Mouse (Mus musculus): ENCODE data around the gene Nle1. TPM values are rescaled to one million over a fixed set of nuclear protein-coding genes. Genes with fewer than 3 reads are reported as not detected.
A peak's percentile ranks its signal among the peaks of the same experiment; 100 is the strongest.
"Not testable (repeated sequence)": the region's sequence is repeated elsewhere in the genome, so short reads cannot be mapped to it uniquely, and the experiment has no call there.

Nle1 gene
- polyA plus RNA-seq, 1 experiment from 2014 or later = 16.7 TPM

DNA sequence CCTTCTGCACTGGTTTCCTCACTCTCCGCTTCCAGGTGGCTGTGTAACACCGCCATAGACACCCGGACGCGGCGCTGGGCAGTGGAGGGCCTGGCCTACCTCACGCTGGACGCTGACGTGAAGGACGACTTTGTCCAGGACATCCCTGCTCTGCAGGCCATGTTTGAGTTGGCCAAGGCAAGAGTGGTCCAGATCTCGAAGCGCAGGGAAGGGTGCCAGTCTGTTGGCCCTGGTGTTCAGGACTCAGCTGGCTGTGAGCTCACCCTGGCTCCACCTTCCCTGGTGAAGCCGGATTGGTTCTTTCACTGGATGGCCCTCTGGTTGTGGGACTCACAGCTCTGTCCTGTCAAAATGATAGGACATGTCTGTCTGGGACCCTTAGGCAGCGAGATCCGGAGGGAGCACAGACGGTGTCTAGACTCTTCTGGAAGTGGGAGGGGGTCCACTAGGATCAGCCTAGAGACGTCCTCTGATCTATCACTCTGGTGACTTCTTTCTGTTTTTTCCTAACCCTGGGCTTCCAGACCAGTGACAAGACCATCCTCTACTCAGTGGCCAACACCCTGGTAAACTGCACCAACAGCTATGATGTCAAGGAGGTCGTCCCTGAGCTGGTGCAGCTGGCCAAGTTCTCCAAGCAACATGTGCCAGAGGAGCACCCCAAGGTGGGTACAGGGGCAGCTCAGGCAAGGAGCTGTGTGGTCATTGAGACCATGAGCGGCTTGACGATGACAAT is 20.9 kb upstream of the Nle1 start:
- ATAC-seq (replicated peaks; ENCODE audit: insufficient number of reproducible peaks, low FRiP score, low TSS enrichment) = peak; percentile 37; the same call in 1 of the 2 replicates

GRCm38 (mm10) chr11:82923910-82924309 is 15.7 kb upstream of the Nle1 start:
- not testable (repeated sequence) for ATAC-seq (replicated peaks; ENCODE audit: insufficient number of reproducible peaks, low FRiP score, low TSS enrichment); H3K9me3 ChIP-seq (replicated peaks; ENCODE audit: control insufficient read depth, low read length); H3K4me3 ChIP-seq (ENCODE audit: low read depth, low read length); H3K36me3 ChIP-seq (ENCODE audit: control insufficient read depth, insufficient read depth, low read length); H3K27me3 ChIP-seq (ENCODE audit: control insufficient read depth, insufficient read depth, low read length); H3K9ac ChIP-seq (ENCODE audit: low read depth, low read length); H3K4me2 ChIP-seq; H3K27ac ChIP-seq (ENCODE audit: low read depth, low read length)
- 87% methylated on average over 6 of the region's 6 CpGs for WGBS (ENCODE audit: insufficient replicate concordance)
- H3K4me1 ChIP-seq (ENCODE audit: control insufficient read depth, insufficient read depth, low read length) = peaks cover 10% of the 10 kb centered on the region

More for the DNA sequence above, 20.9 kb upstream of the Nle1 start:
- 42% methylated on average over 20 of the region's 20 CpGs for WGBS (ENCODE audit: insufficient replicate concordance)
- Histone ChIP-seq H3K9ac (ENCODE audit: low read depth, low read length) (no peak overlapping the region), H3K36me3 (ENCODE audit: control insufficient read depth, insufficient read depth, low read length) (peaks cover 12% of the 10 kb centered on the region), H3K4me1 (ENCODE audit: control insufficient read depth, insufficient read depth, low read length) (peaks cover 14% of the 10 kb centered on the region), H3K27me3 (ENCODE audit: control insufficient read depth, insufficient read depth, low read length) (peaks cover 18% of the 10 kb centered on the region), H3K4me3 (ENCODE audit: low read depth, low read length) (no peak overlapping the region), H3K27ac (ENCODE audit: low read depth, low read length) (no peak overlapping the region), H3K9me3 (replicated peaks; ENCODE audit: control insufficient read depth, low read length) (no peaks in the 10 kb centered on the region), H3K4me2 (no peak overlapping the region)

DNA sequence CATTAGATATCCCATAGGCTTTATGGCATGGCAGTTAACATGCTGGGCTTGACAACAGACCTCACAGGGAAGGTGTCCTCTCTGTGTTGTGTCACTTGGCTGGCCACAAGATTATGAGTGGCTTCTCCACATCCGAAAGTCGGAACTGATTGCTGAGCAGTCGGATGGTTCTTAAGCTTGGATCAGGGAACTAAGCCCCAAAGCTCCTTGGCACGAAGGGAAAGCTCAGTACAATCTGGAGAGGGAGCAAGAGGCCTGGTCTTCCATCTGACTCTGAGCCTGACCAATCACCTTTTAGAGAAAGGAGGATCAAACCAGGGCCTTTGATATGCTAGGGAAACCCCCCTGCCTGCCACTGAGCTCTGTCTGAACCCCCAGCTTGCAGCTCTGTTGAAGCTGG is 13.5 kb upstream of the Nle1 start:
- 68% methylated on average over 4 of the region's 4 CpGs for WGBS (ENCODE audit: insufficient replicate concordance)
- H3K9ac ChIP-seq (ENCODE audit: low read depth, low read length) = no peak overlapping the region
- H3K27me3 ChIP-seq (ENCODE audit: control insufficient read depth, insufficient read depth, low read length) = no peaks in the 10 kb centered on the region
- H3K4me1 ChIP-seq (ENCODE audit: control insufficient read depth, insufficient read depth, low read length) = peaks cover 8% of the 10 kb centered on the region
- no peaks in the 10 kb centered on the region for H3K9me3 ChIP-seq (replicated peaks; ENCODE audit: control insufficient read depth, low read length)
- peaks cover 7% of the 10 kb centered on the region; the same call in 1 of the 2 replicates for H3K36me3 ChIP-seq (ENCODE audit: control insufficient read depth, insufficient read depth, low read length)
- ATAC-seq (replicated peaks; ENCODE audit: insufficient number of reproducible peaks, low FRiP score, low TSS enrichment) = no peak
- no peak overlapping the region for H3K27ac ChIP-seq (ENCODE audit: low read depth, low read length)
- no peak overlapping the region for H3K4me3 ChIP-seq (ENCODE audit: low read depth, low read length)
- no peak overlapping the region for H3K4me2 ChIP-seq

DNA sequence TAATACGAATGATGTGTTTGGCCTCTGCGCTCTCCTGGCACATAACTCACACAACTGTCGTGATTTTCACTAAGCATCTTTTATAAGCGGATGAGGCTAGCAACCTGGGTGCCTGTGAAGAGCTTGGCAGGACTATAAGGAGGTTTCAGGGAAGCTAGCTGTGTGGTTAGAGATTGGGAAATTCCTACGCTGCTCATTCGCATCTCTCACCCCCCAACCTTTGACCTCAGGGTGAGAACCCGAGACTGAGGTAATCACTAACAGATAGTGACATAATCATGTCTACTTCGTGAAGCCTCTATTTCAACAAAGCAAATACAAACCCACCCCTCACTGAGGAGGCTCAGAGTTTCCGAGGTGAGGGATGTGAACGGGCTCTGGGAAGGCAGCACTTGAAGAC is 12.6 kb upstream of the Nle1 start:
- H3K27ac ChIP-seq (ENCODE audit: low read depth, low read length) = no peak overlapping the region
- peaks cover 7% of the 10 kb centered on the region; the same call in 1 of the 2 replicates for H3K36me3 ChIP-seq (ENCODE audit: control insufficient read depth, insufficient read depth, low read length)
- no peak for ATAC-seq (replicated peaks; ENCODE audit: insufficient number of reproducible peaks, low FRiP score, low TSS enrichment)
- no peak overlapping the region for H3K9ac ChIP-seq (ENCODE audit: low read depth, low read length)
- no peaks in the 10 kb centered on the region for H3K27me3 ChIP-seq (ENCODE audit: control insufficient read depth, insufficient read depth, low read length)
- no peaks in the 10 kb centered on the region for H3K9me3 ChIP-seq (replicated peaks; ENCODE audit: control insufficient read depth, low read length)
- peaks cover 8% of the 10 kb centered on the region for H3K4me1 ChIP-seq (ENCODE audit: control insufficient read depth, insufficient read depth, low read length)
- no peak overlapping the region for H3K4me3 ChIP-seq (ENCODE audit: low read depth, low read length)
- no peak overlapping the region for H3K4me2 ChIP-seq
- 53% methylated on average over 10 of the region's 10 CpGs for WGBS (ENCODE audit: insufficient replicate concordance)

- no peak overlapping the region; the same call in 1 of the 2 replicates for H3K4me3 ChIP-seq (ENCODE audit: low read depth, low read length)
- H3K9me3 ChIP-seq (replicated peaks; ENCODE audit: control insufficient read depth, low read length) = no peaks in the 10 kb centered on the region
- H3K27ac ChIP-seq (ENCODE audit: low read depth, low read length) = no peak overlapping the region
- no peak overlapping the region for H3K9ac ChIP-seq (ENCODE audit: low read depth, low read length)
- no peak for ATAC-seq (replicated peaks; ENCODE audit: insufficient number of reproducible peaks, low FRiP score, low TSS enrichment)
- no peaks in the 10 kb centered on the region for H3K27me3 ChIP-seq (ENCODE audit: control insufficient read depth, insufficient read depth, low read length)
- 0 out of 2 replicates have a peak, but pooled peaks cover 3% of the 10 kb centered on the region for H3K36me3 ChIP-seq (ENCODE audit: control insufficient read depth, insufficient read depth, low read length)
- H3K4me2 ChIP-seq = peak overlapping the region; percentile 69
- 8% methylated on average over 16 of the region's 16 CpGs for WGBS (ENCODE audit: insufficient replicate concordance)
- peaks cover 24% of the 10 kb centered on the region for H3K4me1 ChIP-seq (ENCODE audit: control insufficient read depth, insufficient read depth, low read length)
Measured at GRCm38 (mm10) chr11:82914711-82915352, 6.6 kb upstream of the Nle1 start.

DNA sequence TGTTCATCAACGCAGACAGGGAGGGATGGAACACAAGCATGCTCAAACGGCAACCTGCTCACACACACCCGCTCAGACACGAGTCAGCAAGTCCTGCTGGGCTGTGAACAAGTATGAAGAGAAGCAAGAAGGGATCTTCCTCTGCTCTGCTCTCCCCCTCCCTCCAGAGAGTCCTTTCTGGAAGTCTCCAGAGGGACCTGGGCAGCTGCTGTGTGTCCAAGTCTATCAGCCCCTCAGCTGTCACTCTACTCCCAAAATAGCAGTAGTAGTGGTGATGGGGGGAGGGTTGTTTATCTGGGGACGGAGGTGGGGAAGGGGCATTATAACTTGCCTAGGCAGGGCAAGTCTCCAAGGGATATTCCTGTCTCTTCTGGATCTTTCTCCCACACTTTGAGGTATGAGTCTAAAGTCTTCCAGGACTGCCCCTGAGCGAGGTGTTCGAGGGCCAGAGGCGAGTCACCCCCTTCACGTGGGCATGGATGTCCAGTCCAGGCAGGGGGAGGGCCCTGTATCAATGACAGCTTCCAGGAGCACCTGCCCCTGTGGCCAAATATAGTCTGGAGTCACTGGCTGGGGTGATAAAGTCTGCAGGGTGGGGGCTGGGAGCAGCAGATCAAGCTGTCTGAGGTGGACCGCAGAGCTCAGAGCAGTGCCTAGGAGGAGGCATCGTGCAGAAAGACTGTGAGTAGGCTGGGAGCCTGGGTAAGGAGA is 2.6 kb upstream of the Nle1 start:
- no peaks in the 10 kb centered on the region for H3K27me3 ChIP-seq (ENCODE audit: control insufficient read depth, insufficient read depth, low read length)
- 31% methylated on average over 11 of the region's 11 CpGs for WGBS (ENCODE audit: insufficient replicate concordance)
- H3K9me3 ChIP-seq (replicated peaks; ENCODE audit: control insufficient read depth, low read length) = no peaks in the 10 kb centered on the region
- H3K4me1 ChIP-seq (ENCODE audit: control insufficient read depth, insufficient read depth, low read length) = peaks cover 35% of the 10 kb centered on the region
- peak overlapping the region; percentile 81 for H3K9ac ChIP-seq (ENCODE audit: low read depth, low read length)
- peak overlapping the region; percentile 96 for H3K27ac ChIP-seq (ENCODE audit: low read depth, low read length)
- peak overlapping the region; percentile 69 for H3K4me2 ChIP-seq
- peaks cover 3% of the 10 kb centered on the region; the same call in 1 of the 2 replicates for H3K36me3 ChIP-seq (ENCODE audit: control insufficient read depth, insufficient read depth, low read length)
- H3K4me3 ChIP-seq (ENCODE audit: low read depth, low read length) = peak overlapping the region; percentile 55
- peak; percentile 72 for ATAC-seq (replicated peaks; ENCODE audit: insufficient number of reproducible peaks, low FRiP score, low TSS enrichment)

DNA sequence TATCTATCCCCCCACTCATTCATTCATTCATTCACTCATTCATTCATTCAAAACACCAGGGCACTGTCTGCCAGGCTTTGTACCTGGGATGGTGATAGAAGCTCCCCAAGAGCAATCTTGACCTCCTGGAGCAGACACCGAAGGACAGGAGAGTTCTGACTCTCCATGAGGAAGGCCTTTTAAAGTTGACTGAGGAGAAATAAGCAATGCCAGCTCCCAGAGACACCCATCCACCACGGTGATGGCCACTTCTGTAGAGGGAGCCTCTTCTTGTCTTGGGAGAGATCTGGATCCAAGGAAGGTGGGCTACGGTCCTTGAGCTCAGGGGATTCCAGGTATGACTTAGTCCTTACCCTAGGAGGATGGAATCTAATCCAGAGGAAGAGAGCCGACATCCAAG is 2.0 kb upstream of the Nle1 start, which contains the start of gene Unc45b:
TSS of gene Unc45b (plus strand) at position 301 of the 400 bp plus-strand sequence.
- H3K4me3 ChIP-seq (ENCODE audit: low read depth, low read length) = peak within 1 kb of the TSS; percentile 55
- H3K4me1 ChIP-seq (ENCODE audit: control insufficient read depth, insufficient read depth, low read length) = peaks cover 35% of the 10 kb centered on the region
- peak within 1 kb of the TSS; percentile 96 for H3K27ac ChIP-seq (ENCODE audit: low read depth, low read length)
- H3K9ac ChIP-seq (ENCODE audit: low read depth, low read length) = peak within 1 kb of the TSS; percentile 81
- WGBS (ENCODE audit: insufficient replicate concordance) = 68% methylated on average over 4 of the region's 4 CpGs
- no peaks in the 10 kb centered on the region for H3K9me3 ChIP-seq (replicated peaks; ENCODE audit: control insufficient read depth, low read length)
- peak within 1 kb of the TSS; percentile 69 for H3K4me2 ChIP-seq
- ATAC-seq (replicated peaks; ENCODE audit: insufficient number of reproducible peaks, low FRiP score, low TSS enrichment) = no peak
- H3K27me3 ChIP-seq (ENCODE audit: control insufficient read depth, insufficient read depth, low read length) = no peaks in the 10 kb centered on the region
- H3K36me3 ChIP-seq (ENCODE audit: control insufficient read depth, insufficient read depth, low read length) = peaks cover 3% of the 10 kb centered on the region; the same call in 1 of the 2 replicates

DNA sequence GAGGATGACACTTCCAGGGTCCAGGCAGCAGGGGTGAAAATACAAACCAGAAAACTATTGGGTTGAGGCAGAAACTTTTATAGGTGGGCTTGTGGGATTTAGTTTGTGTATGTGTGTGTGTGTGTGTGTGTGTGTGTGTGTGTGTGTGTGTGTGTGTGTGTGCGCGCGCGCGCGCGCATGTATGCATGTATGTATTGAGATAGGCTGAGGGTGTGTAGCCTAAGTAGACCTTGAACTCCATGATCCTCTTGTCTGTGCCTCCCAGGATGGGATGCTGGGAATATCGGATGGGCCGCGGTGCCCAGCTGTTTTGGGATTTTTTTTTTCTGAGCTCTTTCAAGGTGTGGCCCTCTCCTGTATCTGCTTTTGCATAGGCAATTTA is 388 bp upstream of the Nle1 start:
- H3K9me3 ChIP-seq (replicated peaks; ENCODE audit: control insufficient read depth, low read length) = no peaks in the 10 kb centered on the region
- WGBS (ENCODE audit: insufficient replicate concordance) = 59% methylated on average over 10 of the region's 10 CpGs
- peak overlapping the region; percentile 80 for H3K9ac ChIP-seq (ENCODE audit: low read depth, low read length)
- no peak for ATAC-seq (replicated peaks; ENCODE audit: insufficient number of reproducible peaks, low FRiP score, low TSS enrichment)
- H3K36me3 ChIP-seq (ENCODE audit: control insufficient read depth, insufficient read depth, low read length) = peaks cover 13% of the 10 kb centered on the region; the same call in 1 of the 2 replicates
- peak overlapping the region; percentile 86 for H3K4me3 ChIP-seq (ENCODE audit: low read depth, low read length)
- H3K4me1 ChIP-seq (ENCODE audit: control insufficient read depth, insufficient read depth, low read length) = peaks cover 26% of the 10 kb centered on the region
- H3K27ac ChIP-seq (ENCODE audit: low read depth, low read length) = peak overlapping the region; percentile 41; the same call in 1 of the 2 replicates
- peak overlapping the region; percentile 92 for H3K4me2 ChIP-seq
- H3K27me3 ChIP-seq (ENCODE audit: control insufficient read depth, insufficient read depth, low read length) = no peaks in the 10 kb centered on the region
